Mouse (Mus musculus) mouse trophoblast stem cell (cell line): ENCODE measurements around the gene Lgals9.

Experiments
- in situ Hi-C, 2 experiments: fragments of 300-500 bp; cut with MseI, MboI; formaldehyde crosslinking; loops; 2 replicates in 1 of 2; 3 replicates in 1 of 2; pipeline ENCODE4 v1.15.1; 2025

The Lgals9 gene

GRCm38 (mm10) chr11:78978176-78979019 is 6.3 kb downstream of the Lgals9 start:
- in situ Hi-C loops = no loop called here

GRCm38 (mm10) chr11:78976731-78977510 is 7.8 kb downstream of the Lgals9 start:
- in situ Hi-C loops = no loop called here

- in situ Hi-C loops = no loop called here
Observed at GRCm38 (mm10) chr11:78973381-78974150, 11.2 kb downstream of the Lgals9 start.

GRCm38 (mm10) chr11:78972811-78973351 is 11.9 kb downstream of the Lgals9 start:
- in situ Hi-C loops = no loop called here

GRCm38 (mm10) chr11:78972328-78972727 is 12.4 kb downstream of the Lgals9 start:
- in situ Hi-C loops = no loop called here

GRCm38 (mm10) chr11:78971746-78972145 is 13.0 kb downstream of the Lgals9 start:
- in situ Hi-C loops = no loop called here

GRCm38 (mm10) chr11:78971096-78971495 is 13.7 kb downstream of the Lgals9 start:
- in situ Hi-C loops = no loop called here

GRCm38 (mm10) chr11:78968121-78968520 is 16.6 kb downstream of the Lgals9 start:
- in situ Hi-C loops = loop anchor here in 1 of 2 experiments (5.0 to 10.0 kb wide), 2 partner anchors 39 to 247 kb away; no protein-coding TSS in a partner anchor

- in situ Hi-C loops = loop anchor here in 1 of 2 experiments (5.0 to 10.0 kb wide), 2 partner anchors 40 to 247 kb away; no protein-coding TSS in a partner anchor
Observed at GRCm38 (mm10) chr11:78967371-78967770, 17.4 kb downstream of the Lgals9 start.

- in situ Hi-C loops = loop anchor here (5.0 to 10.0 kb wide), 2 partner anchors 56 to 254 kb away; no protein-coding TSS in a partner anchor
Observed at GRCm38 (mm10) chr11:78961221-78961620, 23.5 kb downstream of the Lgals9 start.

- in situ Hi-C loops = loop anchor here (5.0 to 10.0 kb wide), 3 partner anchors 57 to 255 kb away; no protein-coding TSS in a partner anchor
Observed at GRCm38 (mm10) chr11:78959841-78960520, 24.8 kb downstream of the Lgals9 start.

- in situ Hi-C loops = loop anchor here in 1 of 2 experiments (5.0 kb wide), 1 partner anchor 102 kb away; no protein-coding TSS in a partner anchor
Observed at GRCm38 (mm10) chr11:78959367-78959766, 25.4 kb downstream of the Lgals9 start.

GRCm38 (mm10) chr11:78956260-78956659 is 28.5 kb downstream of the Lgals9 start:
- in situ Hi-C loops = loop anchor here in 1 of 2 experiments (5.0 kb wide), 1 partner anchor 99 kb away; no protein-coding TSS in a partner anchor

GRCm38 (mm10) chr11:78952467-78952866 is 32.3 kb downstream of the Lgals9 start:
- in situ Hi-C loops = loop anchor here in 1 of 2 experiments (5.0 kb wide), 1 partner anchor 110 kb away; no protein-coding TSS in a partner anchor

GRCm38 (mm10) chr11:78950365-78950764 is 34.4 kb downstream of the Lgals9 start:
- in situ Hi-C loops = loop anchor here in 1 of 2 experiments (5.0 kb wide), 1 partner anchor 108 kb away; no protein-coding TSS in a partner anchor

GRCm38 (mm10) chr11:78943083-78943482 is 41.7 kb downstream of the Lgals9 start:
- in situ Hi-C loops = no loop called here

- in situ Hi-C loops = no loop called here
Observed at GRCm38 (mm10) chr11:78935178-78935577, 49.6 kb downstream of the Lgals9 start.

GRCm38 (mm10) chr11:78934727-78935126 is 50.0 kb downstream of the Lgals9 start:
- in situ Hi-C loops = no loop called here

- in situ Hi-C loops = no loop called here
Observed at GRCm38 (mm10) chr11:78934307-78934706, 50.4 kb downstream of the Lgals9 start.

- in situ Hi-C loops = loop anchor here in 1 of 2 experiments (10.0 kb wide), 1 partner anchor 75 kb away; no protein-coding TSS in a partner anchor
Observed at GRCm38 (mm10) chr11:78929345-78929744, 55.4 kb downstream of the Lgals9 start.
